Mouse (Mus musculus): Measurements from ENCODE around the gene Trak1. TPM values are rescaled to one million over a fixed set of nuclear protein-coding genes. Genes with fewer than 3 reads are reported as not detected.

Gene Trak1
- polyA plus RNA-seq, 2 experiments: 2.9 to 3.1 TPM

DNA sequence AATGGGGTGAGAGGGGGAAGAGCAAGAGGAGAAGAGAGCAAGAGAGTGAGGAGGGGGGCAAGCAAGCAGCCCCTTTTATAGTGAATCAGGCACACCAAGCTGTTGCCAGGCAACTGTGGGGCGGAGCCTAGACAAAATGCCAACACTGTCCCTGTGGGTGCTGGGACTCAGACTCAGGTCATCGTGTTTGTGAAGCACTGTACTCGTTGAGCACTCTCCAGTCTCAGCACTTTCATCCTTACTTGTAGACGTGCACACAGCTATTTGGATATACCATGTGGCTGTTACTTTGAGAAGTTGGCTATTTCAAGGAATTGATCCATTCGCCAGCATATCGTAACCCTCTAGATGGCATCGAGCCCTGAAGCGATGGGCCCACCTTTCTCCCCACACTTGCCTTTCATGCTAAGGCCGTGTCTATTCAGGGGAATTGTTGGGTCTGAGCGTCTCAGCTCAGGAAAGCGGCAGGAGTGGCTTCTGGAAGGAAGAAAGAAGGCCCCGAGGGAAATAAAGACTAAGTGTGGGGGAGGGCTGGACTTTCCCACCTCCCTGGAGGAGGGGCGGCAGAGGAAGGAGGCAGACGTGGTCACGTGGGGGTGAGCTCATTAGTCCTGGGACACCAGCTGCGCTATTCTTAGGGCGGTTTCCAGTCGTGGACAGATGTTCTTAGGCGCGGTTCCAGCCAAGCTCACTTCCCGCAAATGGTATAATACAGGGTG is 16.5 kb downstream of the Trak1 start:
- no peak overlapping the region; the same call in 1 of the 2 replicates for H3K9ac ChIP-seq (replicated peaks)
- peaks cover 0 to 27% of the 10 kb centered on the region in 2 experiments; a peak in 3 of 4 replicates for H3K4me1 ChIP-seq (replicated peaks; ENCODE audit: control insufficient read depth in 2 of 2, insufficient read depth in 2 of 2, low read length in 1 of 2)
- ATAC-seq (ENCODE audit: insufficient read depth) (peak; percentile 68), DNase-seq (ENCODE audit: low read depth in 3 of 3, low spot score in 3 of 3) (peak; percentile 34 to 66 (median 40))
- H3K4me2 ChIP-seq (ENCODE audit: low read depth): peak overlapping the region; percentile 63
- H3K36me3 ChIP-seq (replicated peaks; ENCODE audit: control insufficient read depth, insufficient read depth, low read depth): no peaks in the 10 kb centered on the region
- no peaks in the 10 kb centered on the region for H3K9me3 ChIP-seq (ENCODE audit: control insufficient read depth, low read length)
- no peaks in the 10 kb centered on the region for H3K27me3 ChIP-seq (ENCODE audit: control insufficient read depth, insufficient read depth, low read length)
- WGBS (ENCODE audit: insufficient replicate concordance): 3% methylated on average over 21 of the region's 21 CpGs
- H3K27ac ChIP-seq: no peak overlapping the region
- H3K4me3 ChIP-seq (ENCODE audit: insufficient read depth in 1 of 2, low read depth in 2 of 2, low read length in 2 of 2): peak overlapping the region; percentile 30 to 46
- TF ChIP-seq EP300 (IDR thresholded peaks at IDR 0.05; ENCODE audit: low read depth) (no peak), CTCF (IDR thresholded peaks at IDR 0.05; ENCODE audit: low read depth) (no peak)

DNA sequence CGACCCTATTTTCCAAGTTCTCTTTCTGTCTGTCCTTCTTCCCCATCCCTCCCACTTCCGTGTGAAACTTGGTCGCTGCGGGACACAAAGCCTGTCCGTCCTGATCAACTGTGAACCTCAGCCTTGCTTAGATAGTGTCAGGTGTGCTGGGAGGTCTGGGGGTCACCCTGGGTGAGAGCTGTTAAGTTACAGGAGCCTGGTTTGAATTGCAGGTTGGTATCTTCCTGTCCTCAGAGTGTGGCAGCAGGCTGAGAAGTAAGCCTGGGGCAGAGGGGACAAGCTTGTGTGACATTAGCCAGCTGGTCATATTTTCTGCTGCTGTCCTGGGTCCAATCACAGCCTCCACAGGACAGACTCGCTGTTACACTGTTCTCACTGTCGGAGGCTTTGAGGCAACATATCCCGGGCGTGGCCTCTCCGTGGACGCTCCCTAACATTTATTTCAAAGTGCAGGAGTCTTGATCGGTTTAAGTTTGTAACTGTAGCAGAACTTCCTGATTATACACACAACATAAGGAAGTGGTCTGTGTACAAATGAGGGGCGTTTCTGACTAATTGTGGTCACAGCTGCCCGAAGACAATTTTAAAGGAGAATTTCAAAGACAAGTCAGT is 17.3 kb downstream of the Trak1 start:
- peak overlapping the region; percentile 31; the same call in 1 of the 2 replicates for H3K27ac ChIP-seq
- ATAC-seq (ENCODE audit: insufficient read depth) (no peak), DNase-seq (ENCODE audit: low read depth in 3 of 3, low spot score in 3 of 3) (no peak)
- no peaks in the 10 kb centered on the region for H3K27me3 ChIP-seq (ENCODE audit: control insufficient read depth, insufficient read depth, low read length)
- no peak overlapping the region for H3K9ac ChIP-seq (replicated peaks)
- peak overlapping the region; percentile 63 for H3K4me2 ChIP-seq (ENCODE audit: low read depth)
- H3K4me1 ChIP-seq (replicated peaks; ENCODE audit: control insufficient read depth in 2 of 2, insufficient read depth in 2 of 2, low read length in 1 of 2): peaks cover 0 to 27% of the 10 kb centered on the region in 2 experiments; a peak in 3 of 4 replicates
- H3K9me3 ChIP-seq (ENCODE audit: control insufficient read depth, low read length): no peaks in the 10 kb centered on the region
- TF ChIP-seq CTCF (IDR thresholded peaks at IDR 0.05; ENCODE audit: low read depth) (no peak), EP300 (IDR thresholded peaks at IDR 0.05; ENCODE audit: low read depth) (no peak)
- peak overlapping the region; percentile 30 to 46 for H3K4me3 ChIP-seq (ENCODE audit: insufficient read depth in 1 of 2, low read depth in 2 of 2, low read length in 2 of 2)
- no peaks in the 10 kb centered on the region for H3K36me3 ChIP-seq (replicated peaks; ENCODE audit: control insufficient read depth, insufficient read depth, low read depth)
- 6% methylated on average over 14 of the region's 14 CpGs for WGBS (ENCODE audit: insufficient replicate concordance)

DNA sequence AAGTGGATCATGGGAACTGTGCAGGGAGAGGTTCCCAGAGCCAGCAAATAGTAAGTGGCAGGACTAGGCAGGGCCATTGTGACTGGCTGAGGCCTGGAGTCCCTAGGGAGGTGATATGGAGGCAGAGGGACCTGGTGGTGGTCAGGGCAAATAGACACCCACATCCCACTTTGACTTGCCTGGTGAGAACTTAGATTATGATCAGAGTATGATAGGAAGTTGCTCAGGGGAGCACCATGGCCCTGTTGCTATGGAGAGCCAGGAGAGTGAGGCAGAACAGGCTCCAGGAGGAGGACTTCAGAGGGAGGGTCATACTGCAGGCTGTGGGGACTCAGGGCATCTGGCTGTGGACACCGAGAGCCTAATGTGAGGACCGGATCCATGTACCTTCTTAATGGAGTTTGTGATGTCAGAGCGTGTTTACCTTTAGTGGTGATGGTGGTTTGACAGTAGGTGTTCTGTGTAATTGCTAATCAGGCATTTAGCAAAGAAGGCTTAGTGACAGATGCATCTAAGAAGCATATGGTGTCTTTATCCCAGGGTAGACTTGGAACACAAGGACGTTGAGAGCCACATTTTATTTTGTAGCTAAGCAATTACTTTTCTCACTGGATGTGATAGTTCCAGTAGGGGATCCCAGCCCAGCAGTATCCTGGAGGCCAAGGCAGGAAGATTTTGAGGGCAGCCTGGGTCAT is 18.7 kb downstream of the Trak1 start:
- ATAC-seq (ENCODE audit: insufficient read depth) (no peak), DNase-seq (ENCODE audit: low read depth in 3 of 3, low spot score in 3 of 3) (no peak)
- Histone ChIP-seq H3K27me3 (ENCODE audit: control insufficient read depth, insufficient read depth, low read length) (no peaks in the 10 kb centered on the region), H3K4me3 (ENCODE audit: insufficient read depth in 1 of 2, low read depth in 2 of 2, low read length in 2 of 2) (no peak overlapping the region), H3K4me2 (ENCODE audit: low read depth) (no peak overlapping the region), H3K27ac (no peak overlapping the region), H3K36me3 (replicated peaks; ENCODE audit: control insufficient read depth, insufficient read depth, low read depth) (no peaks in the 10 kb centered on the region), H3K9me3 (ENCODE audit: control insufficient read depth, low read length) (no peaks in the 10 kb centered on the region), H3K9ac (replicated peaks) (no peak overlapping the region), H3K4me1 (replicated peaks; ENCODE audit: control insufficient read depth in 2 of 2, insufficient read depth in 2 of 2, low read length in 1 of 2) (peaks cover 0 to 27% of the 10 kb centered on the region in 2 experiments; a peak in 3 of 4 replicates)
- TF ChIP-seq EP300 (IDR thresholded peaks at IDR 0.05; ENCODE audit: low read depth): no peak
- TF ChIP-seq CTCF (IDR thresholded peaks at IDR 0.05; ENCODE audit: low read depth): no peak
- WGBS (ENCODE audit: insufficient replicate concordance): 69% methylated on average over 4 of the region's 4 CpGs

DNA sequence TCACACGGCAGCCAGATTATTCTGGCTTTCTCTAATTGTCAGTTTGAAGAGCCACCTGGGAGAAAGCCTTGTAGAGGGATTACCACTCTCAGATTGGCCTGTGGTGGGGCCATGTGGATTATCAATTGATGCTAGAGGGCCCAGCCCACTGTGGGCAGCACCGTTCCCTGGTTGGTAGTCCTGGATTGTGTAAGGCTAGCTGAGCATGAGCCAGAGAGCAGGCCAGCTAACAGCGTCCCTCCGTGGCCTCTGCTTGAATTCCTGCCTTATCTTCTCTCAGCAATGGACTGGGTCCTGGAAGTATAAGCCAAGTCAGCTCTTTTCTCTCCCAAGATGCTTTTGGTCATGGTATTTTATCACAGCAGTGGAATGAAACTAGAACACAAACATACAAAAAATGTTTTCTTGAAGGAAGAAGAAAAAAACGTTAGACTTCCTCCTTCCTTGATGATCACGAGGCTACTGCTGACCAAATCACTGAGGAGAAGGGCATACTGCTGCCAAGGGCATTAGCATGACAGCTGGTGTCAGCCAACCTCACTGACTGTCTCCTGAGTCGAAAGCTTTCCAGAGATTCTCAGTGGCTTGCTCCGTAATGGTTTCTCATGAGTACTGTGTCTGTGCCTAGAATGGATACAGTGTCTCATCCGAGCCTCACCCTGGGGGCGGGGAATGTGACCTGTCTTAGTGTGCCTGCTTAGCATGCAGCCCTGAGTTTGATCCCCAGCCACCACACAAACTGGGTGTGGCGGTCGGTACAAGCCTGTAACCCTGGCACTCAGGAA is 19.5 kb downstream of the Trak1 start:
- H3K4me1 ChIP-seq (replicated peaks; ENCODE audit: control insufficient read depth in 2 of 2, insufficient read depth in 2 of 2, low read length in 1 of 2): peaks cover 0 to 27% of the 10 kb centered on the region in 2 experiments; a peak in 3 of 4 replicates
- H3K4me2 ChIP-seq (ENCODE audit: low read depth): no peak overlapping the region
- TF ChIP-seq CTCF (IDR thresholded peaks at IDR 0.05; ENCODE audit: low read depth): peak; percentile 17; the same call in 1 of the 2 replicates
- no peak for TF ChIP-seq EP300 (IDR thresholded peaks at IDR 0.05; ENCODE audit: low read depth)
- 27% methylated on average over 12 of the region's 12 CpGs for WGBS (ENCODE audit: insufficient replicate concordance)
- no peak overlapping the region for H3K27ac ChIP-seq
- no peaks in the 10 kb centered on the region for H3K36me3 ChIP-seq (replicated peaks; ENCODE audit: control insufficient read depth, insufficient read depth, low read depth)
- no peak overlapping the region for H3K9ac ChIP-seq (replicated peaks)
- H3K27me3 ChIP-seq (ENCODE audit: control insufficient read depth, insufficient read depth, low read length): no peaks in the 10 kb centered on the region
- H3K9me3 ChIP-seq (ENCODE audit: control insufficient read depth, low read length): no peaks in the 10 kb centered on the region
- no peak overlapping the region for H3K4me3 ChIP-seq (ENCODE audit: insufficient read depth in 1 of 2, low read depth in 2 of 2, low read length in 2 of 2)
- ATAC-seq (ENCODE audit: insufficient read depth) (no peak), DNase-seq (ENCODE audit: low read depth in 3 of 3, low spot score in 3 of 3) (no peak)

Measured in liver, embryonic 14.5 days (tissue).